Mouse (Mus musculus) erythroblast, adult 5-6 weeks (primary cell): ENCODE measurements around the gene Alkbh7. TPM values are rescaled to one million over a fixed set of nuclear protein-coding genes. Genes with fewer than 3 reads are reported as not detected.

Experiments used
- ATAC-seq: replicated peaks from 2 replicates; pipeline ENCODE4 v1.8.0; 2016; ENCODE audit warnings: moderate number of reproducible peaks, mild to moderate bottlenecking, moderate TSS enrichment, inconsistent platforms; ENCODE audit not compliant: poor library complexity, low FRiP score, severe bottlenecking
- total RNA-seq, 2 experiments: library from RNA; stranded (forward) in 1 of 2; stranded (reverse) in 1 of 2; fragments of 150-400 nt in 1 of 2; fragments of 200-764, 138-1000 nt in 1 of 2; gene quantifications; 2 replicates each; pipeline versions ENCODE4 v1.2.3 to v1.2.4; 2015 to 2017; ENCODE audit warnings: low replicate concordance in 2 of 2

Gene Alkbh7
- total RNA-seq, 2 experiments from 2014 or later: 8.9 TPM; not detected in 1

- ATAC-seq: no peak
Measured at GRCm38 (mm10) chr17:57020960-57021359, 23.8 kb downstream of the Alkbh7 start.

DNA sequence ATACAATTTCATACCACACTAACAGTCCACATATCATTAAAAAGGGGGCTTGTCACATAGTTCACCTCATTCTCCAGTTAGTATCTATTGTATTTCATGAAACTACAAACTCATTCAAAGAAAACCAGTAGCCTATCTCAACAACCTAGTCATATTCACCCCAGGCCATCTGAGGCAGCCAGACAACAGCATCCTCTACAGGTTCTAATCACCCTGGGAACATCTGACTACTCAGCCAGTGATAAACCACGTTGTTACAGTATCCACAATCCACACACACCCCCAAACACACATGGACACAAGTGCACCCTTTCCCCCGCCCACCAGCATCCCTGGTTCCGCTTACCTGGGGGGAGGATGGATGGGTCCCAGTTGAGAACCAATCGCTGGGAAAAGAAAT lies 30.3 kb downstream of the Alkbh7 start:
- ATAC-seq: no peak

DNA sequence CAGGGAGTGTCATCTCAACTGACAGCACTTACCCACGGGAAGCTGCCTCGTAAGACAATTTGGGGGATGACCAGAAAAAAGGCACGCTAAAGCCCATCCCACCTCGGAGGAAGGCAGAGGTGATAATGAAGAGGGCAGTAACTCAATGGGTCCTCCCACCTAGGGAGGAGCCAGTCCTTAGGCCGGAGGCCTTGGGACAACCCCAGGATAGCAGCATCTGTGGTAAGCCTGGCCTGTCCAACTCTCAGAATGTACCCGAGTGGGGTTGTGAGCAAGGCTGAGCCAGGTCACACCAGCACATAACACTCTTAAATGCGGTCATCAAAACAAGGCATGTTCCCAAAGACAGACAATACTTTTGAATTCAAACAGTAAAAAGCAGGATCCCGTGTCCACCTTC lies 32.6 kb downstream of the Alkbh7 start:
- ATAC-seq: peak; percentile 63

DNA sequence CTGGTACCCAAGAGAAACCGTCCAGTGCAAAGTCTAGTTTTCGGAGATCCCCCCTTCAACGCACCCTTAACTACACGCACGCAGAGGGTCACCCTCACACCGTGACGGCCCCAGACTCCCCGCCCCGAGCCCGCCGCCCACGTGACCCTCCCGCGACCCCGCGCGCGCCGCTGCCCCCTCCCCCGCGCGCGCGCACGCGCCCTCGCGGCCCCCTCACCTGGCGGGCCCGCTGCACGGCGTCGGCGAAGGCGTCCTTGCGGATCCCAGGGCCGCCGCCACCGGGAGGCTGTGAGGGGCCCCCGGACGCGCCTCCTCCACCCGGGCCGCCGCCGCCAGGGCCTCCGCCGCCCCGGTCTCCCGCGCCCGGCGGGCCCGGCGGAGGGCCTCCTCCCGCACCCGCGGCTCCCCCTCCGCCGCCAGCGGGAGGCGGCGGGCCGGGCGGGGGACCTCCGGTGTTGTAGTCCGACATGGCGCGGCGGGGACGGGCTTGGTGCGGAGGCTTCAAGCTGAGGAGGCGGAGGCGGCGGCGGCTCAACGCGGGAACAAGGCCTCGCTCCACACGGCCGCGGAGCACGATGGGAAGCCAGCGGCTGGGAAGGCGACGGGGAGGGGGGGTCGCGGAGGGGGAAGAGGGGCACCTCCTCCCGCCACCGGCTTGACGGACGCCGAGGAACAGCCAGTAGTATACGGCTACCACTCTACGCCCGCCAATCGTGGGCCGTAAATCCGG lies 34.0 kb downstream of the Alkbh7 start, which contains the start of gene Khsrp:
Khsrp (minus strand) TSS at position 592 of the 730 bp plus-strand sequence.
- no peak for ATAC-seq

GRCm38 (mm10) chr17:57031661-57032420 lies 34.7 kb downstream of the Alkbh7 start:
- peak; percentile 88 for ATAC-seq

GRCm38 (mm10) chr17:57032854-57033253 lies 35.7 kb downstream of the Alkbh7 start:
- ATAC-seq: no peak

DNA sequence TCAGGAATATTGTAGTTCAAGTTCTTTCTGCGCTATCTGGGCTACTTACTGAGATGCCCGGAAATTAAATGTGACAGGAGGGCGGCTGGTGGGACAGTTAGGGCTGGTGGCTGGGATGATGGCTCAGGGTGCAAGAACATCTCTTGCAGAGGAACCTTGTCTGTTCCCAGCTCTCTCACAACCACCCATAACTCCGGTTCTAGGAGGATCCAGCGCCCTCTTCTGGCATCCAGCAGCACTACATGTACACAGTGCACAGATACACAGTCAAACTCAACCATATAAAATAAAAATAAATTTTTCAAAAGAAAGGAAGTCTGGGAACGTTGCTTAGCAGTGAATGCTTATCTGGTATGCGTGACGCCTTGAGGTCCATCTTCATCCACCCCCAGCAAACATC lies 41.8 kb downstream of the Alkbh7 start:
- ATAC-seq: no peak

GRCm38 (mm10) chr17:57041554-57041953 lies 44.4 kb downstream of the Alkbh7 start, which contains the start of gene Slc25a41:
Gene Slc25a41 (minus strand): TSS chr17:57041654.
- no peak for ATAC-seq

DNA sequence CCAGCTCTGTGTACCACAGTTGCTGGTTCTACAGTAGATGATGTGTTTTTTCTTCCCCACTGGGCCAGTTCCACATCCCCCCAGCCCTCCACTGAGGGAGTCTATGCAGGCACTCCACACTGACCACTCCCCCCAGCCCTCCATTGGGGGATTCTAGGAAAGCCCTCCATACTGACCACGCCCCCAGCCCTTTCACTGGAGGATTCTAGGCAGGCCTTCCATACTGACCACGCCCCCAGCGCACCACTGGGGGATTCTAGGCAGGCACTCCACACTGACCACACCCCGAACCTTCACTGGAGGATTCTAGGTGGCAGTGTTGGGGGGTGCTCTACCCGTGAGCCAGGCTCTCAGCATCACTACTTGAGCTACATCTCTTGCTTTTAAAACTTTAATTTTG lies 50.3 kb downstream of the Alkbh7 start:
- no peak for ATAC-seq

- ATAC-seq: no peak
Measured at GRCm38 (mm10) chr17:57048816-57049215, 51.7 kb downstream of the Alkbh7 start.

Other genes starting within 250 kb of the Alkbh7 start
- not detected in 2 replicates for gene Nrtn, start 239.8 kb upstream of the Alkbh7 start, total RNA-seq (2015; ENCODE audit: low replicate concordance)
- gene Nrtn, start 239.8 kb upstream of the Alkbh7 start, total RNA-seq (2017; ENCODE audit: low replicate concordance): 0.51 TPM in 1 of 2 replicates, not detected in the other
- 0.84 and 5.6 TPM in 2 replicates for gene Dus3l, start 232.6 kb upstream of the Alkbh7 start, total RNA-seq (2015; ENCODE audit: low replicate concordance)
- gene Dus3l, start 232.6 kb upstream of the Alkbh7 start, total RNA-seq (2017; ENCODE audit: low replicate concordance): 5.4 and 5.9 TPM in 2 replicates
- gene Prr22, start 227.1 kb upstream of the Alkbh7 start, total RNA-seq (2015; ENCODE audit: low replicate concordance): not detected in 2 replicates
- gene Prr22, start 227.1 kb upstream of the Alkbh7 start, total RNA-seq (2017; ENCODE audit: low replicate concordance): not detected in 2 replicates
- 21.5 and 25.7 TPM in 2 replicates for gene Rfx2, start 166.3 kb upstream of the Alkbh7 start, total RNA-seq (2015; ENCODE audit: low replicate concordance)
- 26.1 and 39.6 TPM in 2 replicates for gene Rfx2, start 166.3 kb upstream of the Alkbh7 start, total RNA-seq (2017; ENCODE audit: low replicate concordance)
- not detected in 2 replicates for gene Acsbg2, start 122.9 kb upstream of the Alkbh7 start, total RNA-seq (2015; ENCODE audit: low replicate concordance)
- not detected in 2 replicates for gene Acsbg2, start 122.9 kb upstream of the Alkbh7 start, total RNA-seq (2017; ENCODE audit: low replicate concordance)
- not detected in 2 replicates for gene 1700061G19Rik, start 121.9 kb upstream of the Alkbh7 start, total RNA-seq (2015; ENCODE audit: low replicate concordance)
- gene 1700061G19Rik, start 121.9 kb upstream of the Alkbh7 start, total RNA-seq (2017; ENCODE audit: low replicate concordance): not detected in 2 replicates
- 2.1 and 4.4 TPM in 2 replicates for gene Mllt1, start 61.9 kb upstream of the Alkbh7 start, total RNA-seq (2015; ENCODE audit: low replicate concordance)
- 1.3 and 3.5 TPM in 2 replicates for gene Mllt1, start 61.9 kb upstream of the Alkbh7 start, total RNA-seq (2017; ENCODE audit: low replicate concordance)
- not detected in 2 replicates for gene Acer1, start 15.2 kb upstream of the Alkbh7 start, total RNA-seq (2015; ENCODE audit: low replicate concordance)
- not detected in 2 replicates for gene Acer1, start 15.2 kb upstream of the Alkbh7 start, total RNA-seq (2017; ENCODE audit: low replicate concordance)
- gene Clpp, start 7.0 kb upstream of the Alkbh7 start, total RNA-seq (2015; ENCODE audit: low replicate concordance): 4.6 and 13.8 TPM in 2 replicates
- 6.6 and 9.6 TPM in 2 replicates for gene Clpp, start 7.0 kb upstream of the Alkbh7 start, total RNA-seq (2017; ENCODE audit: low replicate concordance)
- not detected in 2 replicates for gene Pspn, start 2.7 kb downstream of the Alkbh7 start, total RNA-seq (2015; ENCODE audit: low replicate concordance)
- 1.5 TPM in 1 of 2 replicates, not detected in the other for gene Pspn, start 2.7 kb downstream of the Alkbh7 start, total RNA-seq (2017; ENCODE audit: low replicate concordance)
- 18.3 and 33.9 TPM in 2 replicates for gene Gtf2f1, start 13.9 kb downstream of the Alkbh7 start, total RNA-seq (2015; ENCODE audit: low replicate concordance)
- gene Gtf2f1, start 13.9 kb downstream of the Alkbh7 start, total RNA-seq (2017; ENCODE audit: low replicate concordance): 34.3 and 59.5 TPM in 2 replicates
- gene Gm17949, start 14.1 kb downstream of the Alkbh7 start, total RNA-seq (2015; ENCODE audit: low replicate concordance): not detected in 2 replicates
- not detected in 2 replicates for gene Gm17949, start 14.1 kb downstream of the Alkbh7 start, total RNA-seq (2017; ENCODE audit: low replicate concordance)
- 32.9 and 37.6 TPM in 2 replicates for gene Khsrp, start 34.2 kb downstream of the Alkbh7 start, total RNA-seq (2015; ENCODE audit: low replicate concordance)
- gene Khsrp, start 34.2 kb downstream of the Alkbh7 start, total RNA-seq (2017; ENCODE audit: low replicate concordance): 29.8 and 34.2 TPM in 2 replicates
- not detected in 2 replicates for gene Slc25a41, start 44.3 kb downstream of the Alkbh7 start, total RNA-seq (2015; ENCODE audit: low replicate concordance)
- not detected in 2 replicates for gene Slc25a41, start 44.3 kb downstream of the Alkbh7 start, total RNA-seq (2017; ENCODE audit: low replicate concordance)
- not detected in 2 replicates for gene Crb3, start 61.8 kb downstream of the Alkbh7 start, total RNA-seq (2015; ENCODE audit: low replicate concordance)
- gene Crb3, start 61.8 kb downstream of the Alkbh7 start, total RNA-seq (2017; ENCODE audit: low replicate concordance): not detected in 2 replicates
- 2.9 and 3.3 TPM in 2 replicates for gene Slc25a23, start 62.5 kb downstream of the Alkbh7 start, total RNA-seq (2015; ENCODE audit: low replicate concordance)
- 1.2 and 4.7 TPM in 2 replicates for gene Slc25a23, start 62.5 kb downstream of the Alkbh7 start, total RNA-seq (2017; ENCODE audit: low replicate concordance)
- gene Dennd1c, start 81.2 kb downstream of the Alkbh7 start, total RNA-seq (2015; ENCODE audit: low replicate concordance): 16.7 and 25.0 TPM in 2 replicates
- 2.4 and 7.2 TPM in 2 replicates for gene Dennd1c, start 81.2 kb downstream of the Alkbh7 start, total RNA-seq (2017; ENCODE audit: low replicate concordance)
- not detected in 2 replicates for gene Tubb4a, start 90.4 kb downstream of the Alkbh7 start, total RNA-seq (2015; ENCODE audit: low replicate concordance)
- 0.14 TPM in 1 of 2 replicates, not detected in the other for gene Tubb4a, start 90.4 kb downstream of the Alkbh7 start, total RNA-seq (2017; ENCODE audit: low replicate concordance)
- not detected in 2 replicates for gene Tnfsf9, start 108.0 kb downstream of the Alkbh7 start, total RNA-seq (2015; ENCODE audit: low replicate concordance)
- gene Tnfsf9, start 108.0 kb downstream of the Alkbh7 start, total RNA-seq (2017; ENCODE audit: low replicate concordance): not detected in 2 replicates
- gene Cd70, start 152.4 kb downstream of the Alkbh7 start, total RNA-seq (2015; ENCODE audit: low replicate concordance): not detected in 2 replicates
- gene Cd70, start 152.4 kb downstream of the Alkbh7 start, total RNA-seq (2017; ENCODE audit: low replicate concordance): not detected in 2 replicates
- 1.5 TPM in 1 of 2 replicates, not detected in the other for gene Tnfsf14, start 196.8 kb downstream of the Alkbh7 start, total RNA-seq (2015; ENCODE audit: low replicate concordance)
- gene Tnfsf14, start 196.8 kb downstream of the Alkbh7 start, total RNA-seq (2017; ENCODE audit: low replicate concordance): 1.5 and 2.0 TPM in 2 replicates
- 214 and 227 TPM in 2 replicates for gene C3, start 230.8 kb downstream of the Alkbh7 start, total RNA-seq (2015; ENCODE audit: low replicate concordance)
- 74.9 and 158 TPM in 2 replicates for gene C3, start 230.8 kb downstream of the Alkbh7 start, total RNA-seq (2017; ENCODE audit: low replicate concordance)